Mouse (Mus musculus) heart, postnatal 0 days (tissue): ENCODE measurements around the gene Ercc5. TPM values are rescaled to one million over a fixed set of nuclear protein-coding genes. Genes with fewer than 3 reads are reported as not detected.

Experiments used
- ATAC-seq: fragments of 200-750 bp; cut with Nextera tagmentation; 2 replicates; pipeline ENCODE4 v1.8.0; 2017; ENCODE audit warnings: low read depth, moderate number of reproducible peaks, moderate library complexity; ENCODE audit not compliant: insufficient read depth
- DNase-seq: peaks from one replicate; pipeline ENCODE4 v3.0.0-alpha.2; 2016; ENCODE audit warnings: low spot score
- H3K27ac ChIP-seq: fragments of 300-500 bp; sonication (generic); 2 replicates; pipeline ENCODE4 v1.5.1; 2014; ENCODE audit warnings: low read depth, mild to moderate bottlenecking
- H3K27me3 ChIP-seq: fragments of 300-500 bp; sonication (generic); 2 replicates; pipeline ENCODE4 v1.6.1; 2014; ENCODE audit warnings: low read length, mixed read lengths; ENCODE audit not compliant: control insufficient read depth, insufficient read depth
- H3K36me3 ChIP-seq: fragments of 300-500 bp; sonication (generic); replicated peaks from 2 replicates; pipeline ENCODE4 v1.6.1; 2014; ENCODE audit warnings: low read length, mixed read lengths; ENCODE audit not compliant: control insufficient read depth, insufficient read depth
- H3K4me1 ChIP-seq: fragments of 300-500 bp; sonication (generic); 2 replicates; pipeline ENCODE4 v1.6.1; 2014; ENCODE audit warnings: antibody characterized with exemption; ENCODE audit not compliant: control insufficient read depth, insufficient read depth
- H3K4me2 ChIP-seq: fragments of 300-500 bp; sonication (generic); 2 replicates; pipeline ENCODE4 v1.6.1; 2014; ENCODE audit warnings: low read depth, mild to moderate bottlenecking, low read length, moderate library complexity
- H3K4me3 ChIP-seq: fragments of 300-500 bp; sonication (generic); 2 replicates; pipeline ENCODE4 v1.5.1; 2014; ENCODE audit warnings: low read depth, low read length
- H3K9ac ChIP-seq: fragments of 300-500 bp; sonication (generic); replicated peaks from 2 replicates; pipeline ENCODE4 v1.6.1; 2014; ENCODE audit warnings: low read depth, low read length, mixed read lengths
- H3K9me3 ChIP-seq: fragments of 300-500 bp; sonication (generic); replicated peaks from 2 replicates; pipeline ENCODE4 v1.6.1; 2016; ENCODE audit warnings: low read length; ENCODE audit not compliant: control insufficient read depth
- CTCF ChIP-seq: IDR thresholded peaks from 2 replicates; pipeline ENCODE4 v1.5.1; 2016; ENCODE audit warnings: antibody characterized with exemption, control low read depth, low read depth
- EP300 ChIP-seq: IDR thresholded peaks from 2 replicates; pipeline ENCODE4 v1.6.1; 2016; ENCODE audit warnings: antibody characterized with exemption, low read depth
- WGBS: fragments of 180-500 bp; shearing (Covaris S2); extraction: QIAGEN DNeasy Blood & Tissue Kit; methylation state at CpG from one replicate; pipeline ENCODE4 v1.1.7; 2014; 5-methylcytosine and 5-hydroxymethylcytosine counted together
- polyA plus RNA-seq: library from polyadenylated mRNA; unstranded; fragments of >200 nt; fragmentation: Nextera tagmentation; extraction: Ambion mirVana; gene quantifications from 2 replicates; pipeline ENCODE4 v1.2.1, GENCODE M21; 2015
- total RNA-seq: library from RNA; depleted of rRNA; stranded (reverse); fragments of >200 nt; gene quantifications from 2 replicates; pipeline ENCODE4 v1.2.3, GENCODE M21; 2014; ENCODE audit warnings: low replicate concordance; rRNA removed

The Ercc5 gene
- total and polyA plus RNA-seq, 2 experiments from 2014 or later, result 10.7 to 39.8 TPM

GRCm38 (mm10) chr1:44217118-44217517 is 69.6 kb downstream of the Ercc5 start:
- TF ChIP-seq EP300 (no peak), CTCF (no peak)
- H3K36me3 ChIP-seq, result no peaks in the 10 kb centered on the region
- peak; percentile 24 for DNase-seq
- peaks cover 16% of the 10 kb centered on the region for H3K4me1 ChIP-seq
- no peaks in the 10 kb centered on the region for H3K27me3 ChIP-seq
- H3K4me2 ChIP-seq, result no peak overlapping the region
- H3K4me3 ChIP-seq, result no peak overlapping the region
- no peak overlapping the region for H3K27ac ChIP-seq
- H3K9ac ChIP-seq, result no peak overlapping the region
- ATAC-seq, result no peak
- WGBS, result 40% methylated on average over 2 of the region's 2 CpGs
- H3K9me3 ChIP-seq, result no peaks in the 10 kb centered on the region

GRCm38 (mm10) chr1:44218876-44219275 is 71.3 kb downstream of the Ercc5 start, which contains the start of gene Mettl21e:
Gene Mettl21e (minus strand): TSS chr1:44218961.
- peak; percentile 49; the same call in 1 of the 2 replicates for ATAC-seq
- peak within 1 kb of the TSS; percentile 44; the same call in 1 of the 2 replicates for H3K27ac ChIP-seq
- no peak within 1 kb of the TSS for H3K4me2 ChIP-seq
- WGBS, result 13% methylated on average over 1 of the region's 1 CpGs
- H3K4me1 ChIP-seq, result peaks cover 16% of the 10 kb centered on the region
- H3K9ac ChIP-seq, result no peak within 1 kb of the TSS
- no peaks in the 10 kb centered on the region for H3K9me3 ChIP-seq
- TF ChIP-seq EP300, result no peak
- no peak for TF ChIP-seq CTCF
- peak; percentile 40 for DNase-seq
- no peaks in the 10 kb centered on the region for H3K36me3 ChIP-seq
- H3K27me3 ChIP-seq, result no peaks in the 10 kb centered on the region
- no peak within 1 kb of the TSS for H3K4me3 ChIP-seq

GRCm38 (mm10) chr1:44229044-44229443 is 81.5 kb downstream of the Ercc5 start:
- no peaks in the 10 kb centered on the region for H3K4me1 ChIP-seq
- no peak overlapping the region for H3K4me2 ChIP-seq
- H3K36me3 ChIP-seq, result no peaks in the 10 kb centered on the region
- ATAC-seq (no peak), DNase-seq (peak; percentile 22)
- H3K27ac ChIP-seq, result no peak overlapping the region
- H3K27me3 ChIP-seq, result no peaks in the 10 kb centered on the region
- no peaks in the 10 kb centered on the region for H3K9me3 ChIP-seq
- WGBS, result 43% methylated on average over 2 of the region's 2 CpGs
- TF ChIP-seq EP300, result no peak
- TF ChIP-seq CTCF, result peak; percentile 77
- no peak overlapping the region for H3K4me3 ChIP-seq
- H3K9ac ChIP-seq, result no peak overlapping the region

Other genes with a start within 250 kb of the Ercc5 start
- gene Tpp2, start 214.1 kb upstream of the Ercc5 start, total RNA-seq, result 30.2 and 34.6 TPM in 2 replicates
- gene Tpp2, start 214.1 kb upstream of the Ercc5 start, polyA plus RNA-seq, result 28.3 and 30.4 TPM in 2 replicates
- gene Mettl21c, start 127.7 kb upstream of the Ercc5 start, total RNA-seq, result not detected in 2 replicates
- 0.29 and 0.40 TPM in 2 replicates for gene Mettl21c, start 127.7 kb upstream of the Ercc5 start, polyA plus RNA-seq
- gene Gm8251, start 85.8 kb upstream of the Ercc5 start, total RNA-seq, result not detected in 2 replicates
- not detected in 2 replicates for gene Gm8251, start 85.8 kb upstream of the Ercc5 start, polyA plus RNA-seq
- gene Tex30, start 45.3 kb upstream of the Ercc5 start, total RNA-seq, result 17.7 and 54.1 TPM in 2 replicates
- 35.5 and 42.7 TPM in 2 replicates for gene Tex30, start 45.3 kb upstream of the Ercc5 start, polyA plus RNA-seq
- gene Kdelc1, start 28.9 kb upstream of the Ercc5 start, total RNA-seq, result 14.2 and 20.2 TPM in 2 replicates
- gene Kdelc1, start 28.9 kb upstream of the Ercc5 start, polyA plus RNA-seq, result 25.4 and 30.2 TPM in 2 replicates
- gene Bivm, start 28.8 kb upstream of the Ercc5 start, total RNA-seq, result 5.1 and 20.2 TPM in 2 replicates
- gene Bivm, start 28.8 kb upstream of the Ercc5 start, polyA plus RNA-seq, result 9.2 and 9.9 TPM in 2 replicates
- not detected in 2 replicates for gene Mettl21e, start 71.2 kb downstream of the Ercc5 start, total RNA-seq
- gene Mettl21e, start 71.2 kb downstream of the Ercc5 start, polyA plus RNA-seq, result 0.05 TPM in 1 of 2 replicates, not detected in the other